Mouse (Mus musculus) neural tube, embryonic 11.5 days (tissue): Measurements from ENCODE around the gene Borcs5. TPM values are rescaled to one million over a fixed set of nuclear protein-coding genes. Genes with fewer than 3 reads are reported as not detected.
"Not testable (repeated sequence)": the region's sequence is repeated elsewhere in the genome, so short reads cannot be mapped to it uniquely, and the experiment has no call there.

Source experiments
- ATAC-seq: fragments of 200-750 bp; cut with Nextera tagmentation; 2 replicates; pipeline ENCODE4 v1.8.0; 2017; ENCODE audit warnings: moderate number of reproducible peaks, mild to moderate bottlenecking, moderate TSS enrichment, moderate library complexity; ENCODE audit not compliant: insufficient read depth, low FRiP score, low TSS enrichment
- DNase-seq: peaks from one replicate; pipeline ENCODE4 v3.0.0-alpha.2; 2015; ENCODE audit warnings: low spot score
- H3K27ac ChIP-seq: fragments of 300-500 bp; sonication (generic); 2 replicates; pipeline ENCODE4 v1.5.1; 2014; ENCODE audit warnings: low read depth, mild to moderate bottlenecking, low read length
- H3K27me3 ChIP-seq: fragments of 300-500 bp; sonication (generic); 2 replicates; pipeline ENCODE4 v1.6.1; 2014; ENCODE audit warnings: mild to moderate bottlenecking, low read length, mixed read lengths; ENCODE audit not compliant: control insufficient read depth, insufficient read depth
- H3K36me3 ChIP-seq: fragments of 300-500 bp; sonication (generic); 2 replicates; pipeline ENCODE4 v1.6.1; 2014; ENCODE audit warnings: mild to moderate bottlenecking, low read length, moderate library complexity, mixed read lengths; ENCODE audit not compliant: control insufficient read depth, insufficient read depth
- H3K4me1 ChIP-seq: fragments of 300-500 bp; sonication (generic); 2 replicates; pipeline ENCODE4 v1.6.1; 2014; ENCODE audit warnings: low read length, mixed read lengths; ENCODE audit not compliant: control insufficient read depth, insufficient read depth
- H3K4me2 ChIP-seq: fragments of 300-500 bp; sonication (generic); 2 replicates; pipeline ENCODE4 v1.6.1; 2014; ENCODE audit warnings: low read depth, mild to moderate bottlenecking, moderate library complexity
- H3K4me3 ChIP-seq: fragments of 300-500 bp; sonication (generic); 2 replicates; pipeline ENCODE4 v1.5.1; 2014; ENCODE audit warnings: low read depth, low read length
- H3K9ac ChIP-seq: fragments of 300-500 bp; sonication (generic); 2 replicates; pipeline ENCODE4 v1.6.1; 2014; ENCODE audit warnings: mild to moderate bottlenecking, low read length
- H3K9me3 ChIP-seq: fragments of 300-500 bp; sonication (generic); 2 replicates; pipeline ENCODE4 v1.6.1; 2016; ENCODE audit warnings: low read length; ENCODE audit not compliant: control insufficient read depth
- WGBS: fragments of 180-500 bp; shearing (Covaris S2); extraction: QIAGEN DNeasy Blood & Tissue Kit; methylation state at CpG from one replicate; pipeline ENCODE4 v1.1.7; 2014; 5-methylcytosine and 5-hydroxymethylcytosine counted together
- polyA plus RNA-seq: library from polyadenylated mRNA; unstranded; fragments of >200 nt; fragmentation: Nextera tagmentation; extraction: Ambion mirVana; gene quantifications from 2 replicates; pipeline ENCODE4 v1.2.1, GENCODE M21; 2014

The Borcs5 gene
- polyA plus RNA-seq, 1 experiment from 2014 or later = 32.1 TPM

DNA sequence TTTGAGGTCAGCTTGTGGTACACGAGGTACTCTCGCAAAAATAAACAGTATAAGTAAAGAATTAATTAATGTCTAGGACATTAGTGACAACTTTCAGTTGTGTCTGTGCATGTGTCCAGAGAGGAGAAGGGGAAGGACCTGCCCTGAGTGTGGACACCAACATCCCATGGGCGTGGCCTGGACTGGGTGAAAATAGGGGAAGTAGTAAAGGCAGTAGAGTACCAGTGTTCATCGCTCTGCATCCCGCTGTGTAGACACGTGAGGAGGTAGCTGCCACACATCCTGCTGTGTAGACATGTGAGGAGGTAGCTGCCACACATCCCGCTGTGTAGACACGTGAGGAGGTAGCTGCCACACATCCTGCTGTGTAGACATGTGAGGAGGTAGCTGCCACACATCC is 34.4 kb downstream of the Borcs5 start:
- H3K36me3 ChIP-seq, H3K9me3 ChIP-seq, H3K27me3 ChIP-seq, H3K4me2 ChIP-seq, H3K4me1 ChIP-seq, DNase-seq, H3K4me3 ChIP-seq, H3K9ac ChIP-seq, H3K27ac ChIP-seq, ATAC-seq: not testable (repeated sequence)
- 91% methylated on average over 7 of the region's 8 CpGs for WGBS

DNA sequence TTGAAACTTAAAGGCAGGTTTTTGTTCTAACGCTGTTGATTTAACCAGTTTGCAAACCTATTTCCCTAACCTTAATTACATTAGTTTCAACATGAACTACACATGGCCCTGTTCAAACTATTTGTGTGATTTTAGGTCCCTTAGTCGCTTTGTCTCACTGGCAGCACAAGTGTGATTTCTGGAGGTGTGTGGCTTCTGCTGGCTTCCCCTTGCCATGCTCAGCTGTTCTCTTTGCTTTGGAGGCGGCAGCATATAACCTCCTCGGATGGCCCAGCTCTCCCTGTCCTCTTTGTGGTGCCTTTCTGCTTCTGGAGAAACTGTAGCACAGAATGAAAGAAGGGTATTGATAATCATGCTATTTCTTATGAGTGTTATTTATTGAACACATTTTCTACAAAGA is 38.2 kb downstream of the Borcs5 start:
- Histone ChIP-seq H3K9me3 (no peaks in the 10 kb centered on the region), H3K4me3 (no peak overlapping the region), H3K4me2 (no peak overlapping the region), H3K4me1 (no peaks in the 10 kb centered on the region), H3K27ac (no peak overlapping the region), H3K9ac (no peak overlapping the region), H3K27me3 (no peaks in the 10 kb centered on the region), H3K36me3 (no peaks in the 10 kb centered on the region)
- WGBS = 82% methylated on average over 4 of the region's 4 CpGs
- DNase-seq = no peak
- ATAC-seq = no peak

DNA sequence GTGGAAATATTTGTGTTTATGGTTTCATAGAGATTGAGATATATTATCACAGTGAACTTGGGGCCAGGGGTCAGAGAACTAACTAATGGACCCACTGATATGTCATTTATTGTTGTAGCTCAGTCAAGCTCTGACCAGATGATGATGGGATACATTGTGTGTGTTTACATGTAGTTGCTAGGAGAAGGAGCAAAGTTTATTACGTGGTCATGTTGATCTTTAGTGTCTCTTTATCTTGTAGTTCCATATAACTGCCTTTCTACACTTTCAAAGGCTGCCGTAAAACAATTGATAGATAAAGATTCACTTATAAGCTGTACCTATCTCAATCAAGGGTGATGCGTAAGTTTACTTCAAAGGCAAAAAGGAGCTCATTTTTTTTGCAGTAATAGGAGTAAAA is 38.7 kb downstream of the Borcs5 start:
- Histone ChIP-seq H3K9ac (no peak overlapping the region), H3K27me3 (no peaks in the 10 kb centered on the region), H3K4me3 (no peak overlapping the region), H3K36me3 (no peaks in the 10 kb centered on the region), H3K9me3 (no peaks in the 10 kb centered on the region), H3K4me2 (no peak overlapping the region), H3K4me1 (no peaks in the 10 kb centered on the region), H3K27ac (no peak overlapping the region)
- WGBS = 79% methylated on average over 3 of the region's 3 CpGs
- ATAC-seq (no peak), DNase-seq (no peak)

DNA sequence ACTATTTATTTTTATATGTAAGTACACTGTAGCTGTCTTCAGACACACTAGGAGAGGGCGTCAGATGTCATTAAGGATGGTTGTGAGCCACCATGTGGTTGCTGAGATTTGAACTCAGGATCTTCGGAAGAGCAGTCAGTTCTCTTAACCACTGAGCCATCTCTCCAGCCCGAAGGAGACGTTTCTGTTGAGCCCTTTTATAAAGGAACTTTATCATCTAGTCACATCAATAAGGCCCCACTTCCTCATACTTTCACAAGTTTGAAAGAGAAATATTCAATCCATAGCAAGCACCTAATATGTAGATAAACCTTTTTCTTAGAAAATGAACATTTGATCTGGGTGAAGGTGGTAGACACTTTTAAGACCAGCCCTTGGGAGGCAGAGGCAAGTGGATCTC is 40.0 kb downstream of the Borcs5 start:
- H3K36me3 ChIP-seq, ATAC-seq, H3K27ac ChIP-seq, DNase-seq, H3K9ac ChIP-seq, H3K9me3 ChIP-seq, H3K27me3 ChIP-seq, H3K4me1 ChIP-seq, H3K4me2 ChIP-seq, H3K4me3 ChIP-seq: not testable (repeated sequence)
- 91% methylated on average over 4 of the region's 4 CpGs for WGBS

DNA sequence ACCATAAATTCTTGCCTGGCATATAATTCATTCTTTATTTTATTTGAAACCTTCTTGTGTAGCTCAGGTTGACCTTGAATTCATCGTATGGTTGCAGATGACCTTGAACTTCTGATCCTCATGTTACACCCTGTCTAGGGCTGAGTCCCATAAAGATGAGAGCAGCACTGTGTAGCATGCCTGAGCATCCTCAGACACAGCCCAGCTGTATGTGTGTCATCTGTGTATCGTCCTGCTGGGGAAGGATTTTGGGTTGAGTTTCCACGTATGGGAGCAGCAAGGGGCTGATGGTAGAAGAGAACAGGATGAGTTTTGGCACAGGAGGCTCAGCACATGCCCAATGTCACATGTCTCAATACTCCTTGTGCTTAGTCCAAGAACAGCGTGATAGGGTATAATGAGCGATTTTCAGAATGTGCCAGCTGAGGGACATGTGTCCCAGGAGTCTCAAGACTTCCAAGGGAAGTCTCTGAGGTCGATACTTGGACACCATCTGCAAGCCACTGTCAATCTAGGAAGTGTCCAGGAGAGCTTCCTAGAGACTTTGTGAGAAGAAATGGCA is 45.1 kb downstream of the Borcs5 start:
- Histone ChIP-seq H3K36me3 (no peaks in the 10 kb centered on the region), H3K4me2 (no peak overlapping the region), H3K27ac (no peak overlapping the region), H3K4me3 (no peak overlapping the region), H3K9ac (no peak overlapping the region), H3K4me1 (no peaks in the 10 kb centered on the region), H3K27me3 (no peaks in the 10 kb centered on the region), H3K9me3 (no peaks in the 10 kb centered on the region)
- DNase-seq (no peak), ATAC-seq (no peak)
- 84% methylated on average over 6 of the region's 6 CpGs for WGBS

DNA sequence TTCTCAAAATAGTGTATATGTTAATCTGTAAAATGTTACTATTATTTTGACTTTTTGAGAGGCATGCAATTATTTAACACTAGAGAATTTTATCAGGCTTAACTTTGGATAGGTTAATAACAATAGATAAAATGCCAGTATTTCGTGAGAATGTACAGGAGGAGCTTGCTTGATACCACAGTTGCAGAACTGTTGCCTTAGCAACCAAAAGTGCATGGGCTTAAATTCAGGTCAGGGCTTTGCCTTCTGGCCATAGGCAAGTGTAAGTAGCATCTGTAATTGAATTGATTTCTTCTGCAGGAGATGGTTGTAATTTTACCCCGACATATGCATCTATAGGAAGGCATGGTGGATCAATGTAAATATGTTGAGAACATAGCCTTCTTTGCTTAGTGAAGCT is 45.7 kb downstream of the Borcs5 start:
- no peaks in the 10 kb centered on the region for H3K9me3 ChIP-seq
- no peak overlapping the region for H3K27ac ChIP-seq
- no peak overlapping the region for H3K4me3 ChIP-seq
- no peaks in the 10 kb centered on the region for H3K36me3 ChIP-seq
- no peak overlapping the region for H3K4me2 ChIP-seq
- no peaks in the 10 kb centered on the region for H3K4me1 ChIP-seq
- 73% methylated on average over 2 of the region's 2 CpGs for WGBS
- DNase-seq = no peak
- H3K9ac ChIP-seq = no peak overlapping the region
- no peaks in the 10 kb centered on the region for H3K27me3 ChIP-seq
- ATAC-seq = no peak

DNA sequence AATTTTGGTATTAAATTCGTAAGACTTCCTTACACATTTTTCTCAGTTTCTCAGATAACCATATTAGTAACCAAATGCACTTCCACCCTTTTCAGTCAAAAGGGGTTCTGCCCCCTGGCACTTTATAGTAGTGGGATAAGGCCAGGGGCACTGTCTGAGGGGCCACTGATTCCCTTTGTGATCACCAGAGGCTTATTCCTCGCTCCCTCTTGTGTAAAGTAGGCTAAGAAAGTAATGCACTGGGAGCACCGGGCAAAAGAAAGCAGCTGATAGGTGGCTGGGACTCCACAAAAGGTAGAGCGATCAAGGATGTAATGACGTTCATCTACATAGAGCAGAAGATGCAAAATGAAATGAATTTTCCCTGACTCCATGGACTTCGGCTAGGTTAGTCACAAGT is 46.2 kb downstream of the Borcs5 start:
- DNase-seq = no peak
- H3K27me3 ChIP-seq = no peaks in the 10 kb centered on the region
- ATAC-seq = no peak
- H3K27ac ChIP-seq = no peak overlapping the region
- 93% methylated on average over 6 of the region's 6 CpGs for WGBS
- no peak overlapping the region for H3K4me2 ChIP-seq
- no peaks in the 10 kb centered on the region for H3K36me3 ChIP-seq
- no peaks in the 10 kb centered on the region for H3K4me1 ChIP-seq
- no peaks in the 10 kb centered on the region for H3K9me3 ChIP-seq
- H3K9ac ChIP-seq = no peak overlapping the region
- no peak overlapping the region for H3K4me3 ChIP-seq

DNA sequence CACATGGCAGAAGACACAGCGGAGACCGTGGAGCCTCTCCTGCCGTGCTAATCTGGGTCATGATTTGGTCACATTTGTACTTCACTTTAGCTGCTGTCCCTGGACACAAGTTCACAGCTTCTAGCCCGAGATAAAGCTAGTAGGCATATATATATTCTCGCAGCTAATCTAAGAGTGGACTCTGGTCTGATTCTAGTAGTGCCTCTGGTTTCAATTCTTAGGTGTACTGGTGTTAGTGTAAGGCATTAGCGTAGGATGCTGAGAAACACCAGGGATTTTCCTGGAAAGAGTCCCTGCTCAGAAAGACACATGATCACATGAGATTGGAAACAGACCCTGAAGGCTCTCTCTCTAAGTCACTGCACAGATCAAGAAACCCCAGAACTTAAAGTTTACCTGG is 55.2 kb downstream of the Borcs5 start:
- Histone ChIP-seq H3K4me3 (no peak overlapping the region), H3K27me3 (no peaks in the 10 kb centered on the region), H3K4me2 (no peak overlapping the region), H3K9me3 (no peaks in the 10 kb centered on the region), H3K36me3 (no peaks in the 10 kb centered on the region), H3K4me1 (no peaks in the 10 kb centered on the region), H3K9ac (no peak overlapping the region), H3K27ac (no peak overlapping the region)
- 94% methylated on average over 6 of the region's 6 CpGs for WGBS
- no peak for ATAC-seq
- no peak for DNase-seq

DNA sequence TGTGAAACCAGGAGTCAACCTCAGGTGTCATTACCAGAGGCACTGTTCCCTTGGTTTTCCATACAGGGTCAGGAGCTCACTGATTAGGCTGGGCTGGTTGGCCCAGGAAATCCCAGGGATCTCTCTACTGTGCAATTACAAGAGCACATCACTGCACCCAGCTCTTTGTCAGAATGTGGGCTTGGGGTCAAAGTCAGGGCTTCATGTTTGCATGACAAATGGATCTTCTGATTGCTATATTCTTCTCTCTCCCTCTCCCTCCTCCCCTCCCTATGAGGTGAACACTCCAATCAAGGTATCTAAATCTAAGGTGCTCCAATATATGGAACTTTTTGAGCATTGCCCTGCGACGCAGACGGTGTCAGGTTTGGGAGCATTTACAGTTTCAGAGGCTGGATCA is 55.7 kb downstream of the Borcs5 start:
- 96% methylated on average over 3 of the region's 3 CpGs for WGBS
- no peak overlapping the region for H3K27ac ChIP-seq
- H3K4me3 ChIP-seq = no peak overlapping the region
- H3K36me3 ChIP-seq = no peaks in the 10 kb centered on the region
- no peaks in the 10 kb centered on the region for H3K27me3 ChIP-seq
- H3K9ac ChIP-seq = no peak overlapping the region
- H3K4me1 ChIP-seq = no peaks in the 10 kb centered on the region
- no peaks in the 10 kb centered on the region for H3K9me3 ChIP-seq
- ATAC-seq (no peak), DNase-seq (no peak)
- H3K4me2 ChIP-seq = no peak overlapping the region
